Mouse (Mus musculus) embryo, embryonic 11.5 days (tissue): Measurements from ENCODE around the gene Pitx2.

Experiments
- DNase-seq: peaks from one replicate; pipeline ENCODE4 v3.0.0-alpha.2; 2012; ENCODE audit warnings: low read depth, low spot score

Pitx2 gene

DNA sequence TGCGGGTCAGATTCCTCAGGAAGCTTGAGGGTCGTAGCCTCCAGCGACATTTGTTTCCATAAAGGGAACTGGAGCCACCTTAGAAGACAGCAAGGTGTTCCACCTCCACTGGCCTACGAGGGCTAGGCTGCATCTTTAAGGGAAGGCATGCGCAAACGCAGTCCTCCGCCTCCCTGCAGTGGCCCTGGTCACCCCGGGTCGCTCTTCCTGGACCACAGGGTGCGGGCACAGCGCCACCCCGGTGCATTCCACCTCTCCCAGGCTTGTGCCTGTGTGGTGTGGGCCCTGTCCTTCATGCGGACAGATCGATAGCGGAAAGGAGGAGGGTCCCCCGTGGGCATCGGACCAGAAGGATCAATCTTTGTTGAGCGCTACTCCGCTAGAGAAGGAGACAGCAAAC is 56.6 kb downstream of the Pitx2 start:
- no peak for DNase-seq

DNA sequence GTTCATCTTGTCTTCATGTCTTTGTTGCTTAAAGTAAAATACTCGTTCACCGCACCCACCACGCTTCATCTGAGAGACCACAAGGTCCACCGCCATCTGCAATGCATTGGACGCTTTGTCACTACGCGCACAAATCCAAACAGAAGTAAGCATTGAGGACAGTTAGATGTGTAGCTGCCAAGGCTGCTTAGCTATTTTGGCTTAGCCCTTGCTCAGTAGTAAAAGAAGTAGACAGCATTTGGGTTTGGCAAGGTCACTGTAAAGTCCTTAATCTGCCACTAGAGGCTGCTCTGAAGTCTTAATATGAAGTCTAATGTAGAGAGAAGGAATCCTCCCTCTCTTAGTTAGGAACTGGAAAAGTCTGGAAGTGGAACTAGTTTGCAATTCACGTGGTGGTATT is 57.1 kb downstream of the Pitx2 start:
- no peak for DNase-seq

GRCm38 (mm10) chr3:129258497-129258896 is 58.8 kb downstream of the Pitx2 start:
- DNase-seq, result no peak
